Mouse (Mus musculus) testis, postnatal 10 days (tissue): ENCODE data around the gene Nudt8.

Experiments
- DNase-seq: peaks from one replicate; pipeline ENCODE4 v3.0.0; 2021; ENCODE audit warnings: low spot score

Gene Nudt8

DNA sequence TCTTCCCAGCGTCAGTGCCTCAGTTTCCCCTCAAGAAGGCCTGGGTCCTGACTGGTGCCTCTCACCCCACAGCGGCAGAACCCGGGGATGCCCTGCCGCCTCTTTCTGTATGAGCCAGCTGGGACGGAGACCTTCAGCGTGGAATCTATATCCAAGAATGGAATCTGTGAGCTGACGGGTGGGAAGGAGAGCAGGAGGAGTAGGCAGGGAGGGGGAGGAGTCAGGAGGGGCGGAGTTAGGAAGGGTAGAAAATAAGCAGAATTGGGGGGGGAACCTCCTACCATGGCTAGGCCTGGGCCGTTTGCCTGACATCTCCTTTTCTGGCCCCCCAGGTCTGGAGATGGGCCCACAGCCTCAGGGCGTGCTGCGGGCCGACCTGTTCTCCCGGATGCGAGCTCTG, 12.3 kb upstream of the Nudt8 start:
- DNase-seq: no peak

GRCm38 (mm10) chr19:3988750-3989149, 11.6 kb upstream of the Nudt8 start:
- no peak for DNase-seq

DNA sequence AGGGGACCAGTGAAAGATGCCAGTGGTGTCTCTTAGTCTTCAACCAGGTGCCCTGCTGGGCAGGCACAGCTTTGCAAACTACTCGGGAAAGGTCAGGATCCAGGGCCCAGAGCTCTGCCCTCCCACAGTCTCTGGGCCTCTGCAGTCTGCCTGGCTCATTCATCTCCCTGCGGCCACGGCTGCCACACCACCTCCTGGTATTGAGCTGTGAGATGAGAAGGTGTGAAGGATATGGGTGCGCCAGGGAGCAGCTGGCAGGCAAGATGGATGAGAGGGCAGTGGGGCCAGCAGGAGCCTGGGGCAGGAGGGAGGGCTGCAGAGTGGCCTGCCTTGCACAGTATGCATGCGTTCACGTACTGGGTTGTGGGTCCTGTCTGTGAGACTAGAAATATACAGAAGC, 9.6 kb upstream of the Nudt8 start:
- DNase-seq: no peak

DNA sequence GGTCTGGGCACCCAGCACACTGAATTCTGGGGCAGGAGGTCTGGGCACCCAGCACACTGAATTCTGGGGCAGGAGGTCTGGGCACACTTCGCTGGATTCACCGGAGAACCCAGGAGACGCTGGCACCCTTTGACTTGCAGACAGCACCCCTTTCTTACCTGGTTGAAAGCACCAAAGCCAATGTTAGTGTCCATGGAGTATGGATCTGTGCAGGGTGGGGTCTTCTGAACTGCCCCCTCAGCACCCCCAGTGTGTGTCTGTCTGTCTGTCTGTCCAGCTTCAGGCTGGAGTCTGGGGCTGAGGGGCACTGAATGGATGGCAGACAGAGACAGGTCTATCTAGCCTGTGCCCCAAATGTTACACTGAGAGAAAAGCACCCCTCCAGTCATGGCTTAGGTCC, 8.8 kb upstream of the Nudt8 start:
- no peak for DNase-seq

GRCm38 (mm10) chr19:3991966-3992365, 8.4 kb upstream of the Nudt8 start:
- DNase-seq: no peak

GRCm38 (mm10) chr19:3992416-3992815, 8.0 kb upstream of the Nudt8 start, which contains the start of gene Tbx10:
Tbx10 (plus strand) TSS chr19:3992752.
- DNase-seq: no peak

DNA sequence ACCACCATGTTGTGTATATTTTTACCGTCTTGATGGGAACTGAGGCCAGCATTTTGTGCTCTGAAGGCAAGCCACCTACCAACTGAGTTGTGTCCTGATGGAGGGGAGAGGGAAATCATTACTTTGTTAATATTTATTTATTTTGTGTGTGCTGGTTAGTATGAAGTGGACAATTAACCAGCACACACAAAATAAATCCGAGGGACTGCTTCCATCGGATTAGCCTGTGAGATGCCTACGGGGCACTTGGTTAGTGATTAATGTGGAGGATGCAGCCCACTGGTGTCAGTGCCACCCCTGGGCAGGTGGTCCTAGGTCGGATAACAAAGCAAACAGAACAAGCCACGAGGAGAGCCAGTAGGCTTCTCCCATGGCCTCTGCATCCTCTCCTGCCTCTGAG, 5.4 kb upstream of the Nudt8 start:
- DNase-seq: no peak

DNA sequence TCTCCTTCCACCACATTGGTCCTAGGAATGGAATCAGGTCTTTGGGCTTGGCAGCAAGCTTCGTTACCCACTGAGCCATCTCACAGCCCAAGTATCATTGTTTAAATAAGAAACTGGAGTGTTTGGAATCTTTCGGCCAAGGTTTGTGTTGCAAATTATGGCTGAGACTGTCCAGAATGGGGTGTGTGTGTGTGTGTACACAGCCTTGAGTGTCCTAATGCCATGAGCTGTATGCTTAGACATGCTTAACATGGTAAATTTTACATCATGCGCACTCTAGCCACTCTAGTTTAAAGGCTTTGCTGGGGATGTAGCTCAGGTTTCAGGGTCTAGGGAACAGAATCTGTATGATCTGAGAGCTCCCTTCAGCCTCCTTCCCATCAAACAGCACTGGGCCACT, 4.9 kb upstream of the Nudt8 start:
- DNase-seq: no peak

DNA sequence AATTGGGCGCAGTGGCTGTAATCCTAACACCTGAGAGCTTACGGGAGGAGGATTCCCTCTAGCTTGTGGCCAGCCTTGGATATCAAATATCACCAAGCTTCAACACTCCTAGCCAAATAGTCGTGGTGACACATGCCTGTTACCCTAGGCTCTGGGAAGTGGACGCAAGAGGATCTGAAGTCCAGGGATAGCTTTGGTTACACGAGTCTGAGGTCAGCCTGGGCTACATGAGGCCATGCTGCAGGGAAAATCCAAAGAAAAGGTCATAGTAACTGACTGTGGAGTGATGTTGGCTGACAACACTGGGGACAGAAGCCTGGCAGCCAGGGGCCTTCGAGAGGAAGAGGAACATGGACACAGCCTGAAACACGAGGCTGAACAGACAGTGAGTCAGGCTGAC, 4.3 kb upstream of the Nudt8 start:
- no peak for DNase-seq

GRCm38 (mm10) chr19:3996747-3997146, 3.6 kb upstream of the Nudt8 start:
- DNase-seq: no peak

GRCm38 (mm10) chr19:3997231-3997630, 3.1 kb upstream of the Nudt8 start:
- no peak for DNase-seq

GRCm38 (mm10) chr19:3998335-3998734, 2.0 kb upstream of the Nudt8 start:
- DNase-seq: no peak

GRCm38 (mm10) chr19:3999121-3999730, 1.2 kb upstream of the Nudt8 start:
- no peak for DNase-seq

GRCm38 (mm10) chr19:4000949-4001525, 657 bp downstream of the Nudt8 start:
- DNase-seq: no peak

DNA sequence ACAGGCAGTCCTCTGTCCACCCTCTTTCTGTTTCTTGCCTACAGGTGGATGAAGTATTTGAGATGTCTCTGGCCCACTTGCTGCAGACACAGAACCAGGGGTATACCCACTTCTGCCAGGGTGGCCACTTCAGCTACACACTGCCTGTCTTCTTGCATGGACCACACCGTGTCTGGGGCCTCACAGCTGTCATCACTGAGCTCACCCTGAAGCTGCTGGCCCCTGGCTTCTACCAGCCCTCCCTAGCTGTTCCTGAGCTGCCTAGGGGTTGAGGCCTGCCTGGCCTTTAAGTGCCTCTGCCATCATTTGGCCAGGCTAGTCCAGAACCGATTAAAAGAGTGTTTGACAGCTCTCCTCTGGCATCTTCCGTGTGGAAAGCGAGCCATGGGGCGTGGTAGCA, 1.4 kb downstream of the Nudt8 start:
- peak; percentile 38 for DNase-seq

- DNase-seq: no peak
These were observed 2.7 kb downstream of the Nudt8 start, which contains the start of gene Doc2g for GRCm38 (mm10) chr19:4003112-4003511. Doc2g (plus strand) TSS chr19:4003313.

DNA sequence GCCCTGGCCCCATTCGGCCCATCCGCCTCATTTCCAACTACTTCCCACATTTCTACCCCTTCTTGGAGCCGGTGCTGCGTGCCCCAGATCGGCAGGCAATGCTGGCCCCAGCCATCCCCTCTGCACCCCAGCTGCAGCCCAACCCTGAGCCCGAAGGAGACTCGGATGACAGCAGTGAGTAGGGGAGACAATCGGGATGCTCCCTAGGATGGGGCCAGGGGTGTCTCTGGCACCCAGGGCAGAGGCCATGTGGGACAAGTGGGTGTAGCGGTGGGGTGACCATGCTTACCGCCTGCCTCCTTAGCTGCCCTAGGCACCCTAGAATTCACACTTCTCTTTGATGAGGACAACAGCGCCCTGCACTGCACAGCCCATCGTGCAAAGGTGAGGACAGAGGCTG, 3.3 kb downstream of the Nudt8 start:
- DNase-seq: peak; percentile 41

DNA sequence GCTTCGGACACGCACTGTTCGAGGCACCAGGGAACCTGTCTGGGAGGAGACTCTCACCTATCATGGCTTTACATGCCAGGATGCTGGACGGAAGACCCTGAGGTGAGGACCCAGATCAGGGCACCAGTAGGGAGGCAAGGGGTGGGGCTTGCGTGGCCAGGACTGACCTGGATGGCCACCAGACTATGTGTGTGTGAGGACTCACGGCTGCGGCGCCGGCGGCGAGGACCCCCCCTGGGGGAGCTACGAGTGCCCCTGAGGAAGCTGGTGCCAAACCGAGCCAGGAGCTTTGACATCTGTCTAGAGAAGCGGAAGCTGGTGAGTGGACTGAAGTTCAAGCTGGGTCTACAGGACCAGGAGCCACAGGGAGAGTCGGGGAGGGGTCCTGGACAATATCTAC, 4.0 kb downstream of the Nudt8 start:
- DNase-seq: peak; percentile 46

DNA sequence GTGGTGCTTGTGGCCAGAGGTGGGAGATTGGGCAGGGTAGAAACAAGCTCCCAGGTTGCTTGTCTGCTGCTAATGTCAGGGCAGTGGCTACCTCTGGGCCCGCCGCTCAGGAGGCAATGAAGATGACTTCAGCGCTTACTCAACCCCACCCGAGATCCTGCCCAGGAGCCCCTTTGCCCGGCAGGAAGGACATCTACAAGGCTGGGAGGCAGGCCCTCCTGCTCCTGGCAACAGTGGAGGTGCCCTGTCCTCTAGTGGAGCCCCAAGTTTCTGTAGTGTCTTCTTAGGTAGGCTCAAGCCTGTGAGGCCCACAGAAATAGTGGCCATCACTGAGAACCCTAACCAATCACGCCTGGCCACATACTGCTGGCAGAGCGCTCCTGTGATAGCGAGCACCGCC, 4.7 kb downstream of the Nudt8 start:
- DNase-seq: peak; percentile 36

DNA sequence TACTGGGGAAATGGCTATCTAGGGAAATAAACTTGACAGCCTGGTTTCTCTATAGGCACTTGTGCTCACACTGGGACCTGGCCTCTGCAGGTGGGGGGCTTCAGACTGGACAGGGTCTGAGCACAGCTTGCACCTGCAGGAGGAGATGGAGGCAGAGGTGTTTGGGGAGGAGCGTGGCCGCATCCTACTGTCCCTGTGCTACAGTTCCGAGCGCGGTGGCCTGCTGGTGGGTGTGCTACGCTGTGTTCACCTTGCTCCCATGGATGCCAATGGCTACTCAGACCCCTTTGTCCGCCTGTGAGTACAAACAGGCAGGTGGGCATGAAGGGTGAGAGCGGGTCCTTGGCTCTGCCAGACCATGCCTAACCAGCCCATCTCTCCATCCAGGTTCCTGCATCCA, 5.6 kb downstream of the Nudt8 start:
- peak; percentile 39 for DNase-seq

GRCm38 (mm10) chr19:4011086-4011485, 10.7 kb downstream of the Nudt8 start:
- DNase-seq: no peak

GRCm38 (mm10) chr19:4012432-4013022, 12.1 kb downstream of the Nudt8 start, which contains the start of gene Ndufv1:
Ndufv1 (minus strand) TSS chr19:4012806.
- DNase-seq: peak; percentile 95

DNA sequence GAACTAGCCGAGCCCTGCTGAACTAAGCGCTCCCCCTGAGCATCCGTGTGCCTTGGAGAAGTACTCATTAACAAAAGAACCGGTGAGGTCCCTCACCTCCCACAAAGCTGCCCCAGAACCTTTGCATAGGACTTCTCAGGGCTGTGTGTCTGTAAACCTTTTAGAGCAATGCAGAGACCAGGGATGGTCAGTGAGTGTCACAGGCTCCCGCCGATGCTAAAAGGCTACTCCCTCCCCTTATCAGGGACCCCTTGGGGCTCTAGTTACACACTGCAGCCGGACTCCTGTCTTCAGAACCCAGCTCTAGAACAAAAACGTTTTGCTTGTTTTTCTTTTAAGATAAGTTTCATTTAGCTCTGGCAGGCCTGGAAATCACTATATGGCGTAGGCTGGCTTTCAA, 12.7 kb downstream of the Nudt8 start:
- no peak for DNase-seq

DNA sequence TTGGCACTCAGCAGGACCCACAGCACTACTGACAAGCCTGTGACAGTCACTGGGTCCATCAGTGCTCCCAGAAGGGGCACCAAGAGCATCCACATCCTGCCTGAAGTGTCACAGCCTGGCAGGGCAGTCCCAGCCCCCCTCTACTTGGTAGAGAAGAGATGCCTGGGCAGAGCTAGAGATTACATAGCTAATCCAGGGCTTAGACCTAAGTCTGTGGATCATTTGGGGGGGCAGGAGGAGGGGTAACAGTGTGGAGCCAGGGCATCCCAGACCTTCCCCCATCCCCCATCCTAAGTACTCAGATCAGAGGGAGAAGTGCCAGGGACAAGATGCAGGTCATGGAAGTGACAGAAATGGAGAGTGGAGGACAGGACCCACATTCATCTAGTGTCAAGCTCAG, 14.4 kb downstream of the Nudt8 start:
- no peak for DNase-seq
